Mouse (Mus musculus) kidney, postnatal 0 days (tissue): ENCODE measurements at regions not wholly inside any gene's neighbourhood (a gene's known extent, or its start where the extent isn't known, plus 50 kb on each side); places are given as distances from the start of the nearest gene placed in this dataset.
A peak's percentile ranks its signal among the peaks of the same experiment; 100 is the strongest.

Source experiments
- ATAC-seq: fragments of 200-750 bp; cut with Nextera tagmentation; replicated peaks from 2 replicates; pipeline ENCODE4 v1.8.0; 2017; ENCODE audit warnings: low read depth, moderate number of reproducible peaks, moderate TSS enrichment, moderate library complexity; ENCODE audit not compliant: low FRiP score
- DNase-seq: peaks from one replicate; pipeline ENCODE4 v3.0.0-alpha.2; 2016; ENCODE audit warnings: low spot score
- H3K27ac ChIP-seq: fragments of 300-500 bp; sonication (generic); 2 replicates; pipeline ENCODE4 v1.5.1; 2014; ENCODE audit warnings: mild to moderate bottlenecking
- H3K27me3 ChIP-seq: fragments of 300-500 bp; sonication (generic); 2 replicates; pipeline ENCODE4 v1.6.1; 2014; ENCODE audit warnings: low read length, mixed read lengths; ENCODE audit not compliant: insufficient read depth
- H3K36me3 ChIP-seq: fragments of 300-500 bp; sonication (generic); 2 replicates; pipeline ENCODE4 v1.6.1; 2014; ENCODE audit warnings: low read length, mixed read lengths; ENCODE audit not compliant: insufficient read depth
- H3K4me1 ChIP-seq: fragments of 300-500 bp; sonication (generic); replicated peaks from 2 replicates; pipeline ENCODE4 v1.6.1; 2014; ENCODE audit warnings: antibody characterized with exemption, low read length, mixed read lengths; ENCODE audit not compliant: insufficient read depth
- H3K4me2 ChIP-seq: fragments of 300-500 bp; sonication (generic); 2 replicates; pipeline ENCODE4 v1.6.1; 2014; ENCODE audit warnings: mild to moderate bottlenecking, low read length, moderate library complexity, mixed read lengths
- H3K4me3 ChIP-seq: fragments of 300-500 bp; sonication (generic); replicated peaks from 2 replicates; pipeline ENCODE4 v1.5.1; 2014; ENCODE audit warnings: low read depth, low read length
- H3K9ac ChIP-seq: fragments of 300-500 bp; sonication (generic); 2 replicates; pipeline ENCODE4 v1.6.1; 2014; ENCODE audit warnings: low read depth, low read length
- H3K9me3 ChIP-seq: fragments of 300-500 bp; sonication (generic); replicated peaks from 2 replicates; pipeline ENCODE4 v1.6.1; 2016; ENCODE audit warnings: low read length, inconsistent platforms, mixed read lengths
- CTCF ChIP-seq: IDR thresholded peaks from 2 replicates; pipeline ENCODE4 v1.5.1; 2016; ENCODE audit warnings: antibody characterized with exemption, low read depth, mild to moderate bottlenecking, moderate library complexity
- WGBS: fragments of 180-500 bp; shearing (Covaris S2); extraction: QIAGEN DNeasy Blood & Tissue Kit; methylation state at CpG from one replicate; pipeline ENCODE4 v1.1.7; 2014; 5-methylcytosine and 5-hydroxymethylcytosine counted together

- H3K4me1 ChIP-seq: no peaks in the 10 kb centered on the region
- H3K27ac ChIP-seq: no peak overlapping the region
- H3K9me3 ChIP-seq: no peaks in the 10 kb centered on the region
- no peaks in the 10 kb centered on the region for H3K36me3 ChIP-seq
- no peak overlapping the region for H3K9ac ChIP-seq
- H3K4me3 ChIP-seq: no peak overlapping the region
- TF ChIP-seq CTCF: no peak
- H3K4me2 ChIP-seq: no peak overlapping the region
- 55% methylated on average over 6 of the region's 6 CpGs for WGBS
- H3K27me3 ChIP-seq: no peaks in the 10 kb centered on the region
- DNase-seq (peak; percentile 2), ATAC-seq (no peak)
Observed at GRCm38 (mm10) chr9:87649015-87649978, 81.8 kb downstream of the Tbx18 start.

GRCm38 (mm10) chr9:87648317-87648716, 82.7 kb downstream of the Tbx18 start:
- WGBS: 71% methylated on average over 5 of the region's 5 CpGs
- Histone ChIP-seq H3K4me1 (no peaks in the 10 kb centered on the region), H3K4me3 (no peak overlapping the region), H3K4me2 (no peak overlapping the region), H3K27ac (no peak overlapping the region), H3K9me3 (no peaks in the 10 kb centered on the region), H3K27me3 (no peaks in the 10 kb centered on the region), H3K36me3 (no peaks in the 10 kb centered on the region), H3K9ac (no peak overlapping the region)
- DNase-seq (no peak), ATAC-seq (no peak)
- no peak for TF ChIP-seq CTCF

- H3K9me3 ChIP-seq: no peaks in the 10 kb centered on the region
- no peak for DNase-seq
- no peak for ATAC-seq
- no peaks in the 10 kb centered on the region for H3K4me1 ChIP-seq
- no peak overlapping the region for H3K9ac ChIP-seq
- H3K4me2 ChIP-seq: no peak overlapping the region
- H3K27ac ChIP-seq: no peak overlapping the region
- no peak overlapping the region for H3K4me3 ChIP-seq
- no peak for TF ChIP-seq CTCF
- WGBS: 83% methylated on average over 5 of the region's 5 CpGs
- H3K36me3 ChIP-seq: no peaks in the 10 kb centered on the region
- H3K27me3 ChIP-seq: no peaks in the 10 kb centered on the region
Observed at GRCm38 (mm10) chr9:87645032-87645431, 86.0 kb downstream of the Tbx18 start.

- 55% methylated on average over 5 of the region's 5 CpGs for WGBS
- no peak for TF ChIP-seq CTCF
- Histone ChIP-seq H3K36me3 (no peaks in the 10 kb centered on the region), H3K9ac (no peak overlapping the region), H3K27ac (no peak overlapping the region), H3K4me2 (no peak overlapping the region), H3K27me3 (no peaks in the 10 kb centered on the region), H3K4me3 (no peak overlapping the region), H3K4me1 (no peaks in the 10 kb centered on the region), H3K9me3 (no peaks in the 10 kb centered on the region)
- ATAC-seq (no peak), DNase-seq (peak; percentile 67)
Observed at GRCm38 (mm10) chr9:87633863-87634630, 97.0 kb downstream of the Tbx18 start.

GRCm38 (mm10) chr9:87626432-87626831, 104.6 kb downstream of the Tbx18 start:
- Histone ChIP-seq H3K36me3 (no peaks in the 10 kb centered on the region), H3K9me3 (no peaks in the 10 kb centered on the region), H3K4me3 (no peak overlapping the region), H3K4me2 (no peak overlapping the region), H3K9ac (no peak overlapping the region), H3K27ac (no peak overlapping the region), H3K4me1 (no peaks in the 10 kb centered on the region), H3K27me3 (no peaks in the 10 kb centered on the region)
- 63% methylated on average over 3 of the region's 3 CpGs for WGBS
- no peak for TF ChIP-seq CTCF
- ATAC-seq: no peak
- no peak for DNase-seq

GRCm38 (mm10) chr9:87618238-87618673, 112.8 kb downstream of the Tbx18 start:
- Histone ChIP-seq H3K4me3 (no peak overlapping the region), H3K4me2 (no peak overlapping the region), H3K9ac (no peak overlapping the region)

More at GRCm38 (mm10) chr9:87618238-87618673, 112.8 kb downstream of the Tbx18 start:
- TF ChIP-seq CTCF: no peak
- Histone ChIP-seq H3K27ac (no peak overlapping the region), H3K4me1 (no peaks in the 10 kb centered on the region), H3K27me3 (no peaks in the 10 kb centered on the region), H3K36me3 (no peaks in the 10 kb centered on the region), H3K9me3 (no peaks in the 10 kb centered on the region)
- DNase-seq (no peak), ATAC-seq (no peak)
- WGBS: 42% methylated on average over 7 of the region's 7 CpGs
